Mouse (Mus musculus): ENCODE data around the gene Snai3. TPM values are rescaled to one million over a fixed set of nuclear protein-coding genes. Genes with fewer than 3 reads are reported as not detected.

Gene Snai3
- polyA plus RNA-seq, 1 experiment from 2014 or later: not detected

GRCm38 (mm10) chr8:122452154-122452553, 8.4 kb downstream of the Snai3 start:
- H3K9me3 ChIP-seq: no peaks in the 10 kb centered on the region
- H3K27me3 ChIP-seq: peaks cover 2% of the 10 kb centered on the region; the same call in 1 of the 2 replicates
- H3K4me3 ChIP-seq: no peak overlapping the region
- H3K4me1 ChIP-seq (replicated peaks): no peaks in the 10 kb centered on the region
- no peak overlapping the region for H3K4me2 ChIP-seq
- H3K9ac ChIP-seq: no peak overlapping the region
- ATAC-seq (ENCODE audit: low FRiP score, low read depth): no peak
- WGBS: 88% methylated on average over 10 of the region's 10 CpGs
- H3K36me3 ChIP-seq: no peaks in the 10 kb centered on the region
- H3K27ac ChIP-seq (replicated peaks): no peak overlapping the region

- H3K4me1 ChIP-seq (replicated peaks): no peaks in the 10 kb centered on the region
- no peak for ATAC-seq (ENCODE audit: low FRiP score, low read depth)
- H3K9ac ChIP-seq: no peak overlapping the region
- H3K4me2 ChIP-seq: no peak overlapping the region
- no peak overlapping the region for H3K27ac ChIP-seq (replicated peaks)
- H3K9me3 ChIP-seq: no peaks in the 10 kb centered on the region
- 89% methylated on average over 7 of the region's 7 CpGs for WGBS
- H3K4me3 ChIP-seq: no peak overlapping the region
- no peaks in the 10 kb centered on the region for H3K36me3 ChIP-seq
- H3K27me3 ChIP-seq: 0 out of 2 replicates have a peak, but pooled peaks cover 2% of the 10 kb centered on the region
Observed at GRCm38 (mm10) chr8:122451161-122451703, 9.3 kb downstream of the Snai3 start.

GRCm38 (mm10) chr8:122445203-122445602, 15.3 kb downstream of the Snai3 start:
- H3K9ac ChIP-seq: no peak overlapping the region
- peaks cover 36% of the 10 kb centered on the region for H3K4me1 ChIP-seq (replicated peaks)
- H3K27ac ChIP-seq (replicated peaks): peak overlapping the region; percentile 97
- no peaks in the 10 kb centered on the region for H3K9me3 ChIP-seq
- ATAC-seq (ENCODE audit: low FRiP score, low read depth): no peak
- H3K27me3 ChIP-seq: no peaks in the 10 kb centered on the region
- no peaks in the 10 kb centered on the region for H3K36me3 ChIP-seq
- peak overlapping the region; percentile 64 for H3K4me2 ChIP-seq
- 62% methylated on average over 3 of the region's 3 CpGs for WGBS
- H3K4me3 ChIP-seq: no peak overlapping the region

GRCm38 (mm10) chr8:122444058-122444748, 16.3 kb downstream of the Snai3 start:
- Histone ChIP-seq H3K4me2 (peak overlapping the region; percentile 64), H3K27ac (replicated peaks) (peak overlapping the region; percentile 97), H3K36me3 (no peaks in the 10 kb centered on the region), H3K27me3 (no peaks in the 10 kb centered on the region), H3K9ac (peak overlapping the region; percentile 81), H3K9me3 (no peaks in the 10 kb centered on the region), H3K4me3 (peak overlapping the region; percentile 55), H3K4me1 (replicated peaks) (peaks cover 36% of the 10 kb centered on the region)
- whole genome bisulfite sequencing: 9% methylated on average over 19 of the region's 19 CpGs
- peak; percentile 23; the same call in 1 of the 2 replicates for ATAC-seq (ENCODE audit: low FRiP score, low read depth)

- Histone ChIP-seq H3K4me1 (replicated peaks) (peaks cover 36% of the 10 kb centered on the region), H3K9ac (peak within 1 kb of the TSS; percentile 81), H3K27ac (replicated peaks) (peak within 1 kb of the TSS; percentile 97), H3K4me2 (peak within 1 kb of the TSS; percentile 93), H3K27me3 (no peaks in the 10 kb centered on the region), H3K9me3 (no peaks in the 10 kb centered on the region), H3K36me3 (peaks cover 5% of the 10 kb centered on the region; the same call in 1 of the 2 replicates), H3K4me3 (peak within 1 kb of the TSS; percentile 55)
- WGBS: under 1% methylated on average over 47 of the region's 47 CpGs
- peak; percentile 98 for ATAC-seq (ENCODE audit: low FRiP score, low read depth)
Observed at GRCm38 (mm10) chr8:122443262-122444006, 17.1 kb downstream of the Snai3 start, which contains the start of gene Mvd. Gene Mvd (minus strand): TSS chr8:122443422.

- Histone ChIP-seq H3K4me3 (peak overlapping the region; percentile 55), H3K4me1 (replicated peaks) (peaks cover 36% of the 10 kb centered on the region), H3K27me3 (no peaks in the 10 kb centered on the region), H3K27ac (replicated peaks) (peak overlapping the region; percentile 87), H3K36me3 (peaks cover 10% of the 10 kb centered on the region), H3K9me3 (no peaks in the 10 kb centered on the region), H3K4me2 (peak overlapping the region; percentile 93), H3K9ac (peak overlapping the region; percentile 81)
- WGBS: under 1% methylated on average over 12 of the region's 12 CpGs
- no peak; the same call in 1 of the 2 replicates for ATAC-seq (ENCODE audit: low FRiP score, low read depth)
Observed at GRCm38 (mm10) chr8:122442781-122443180, 17.8 kb downstream of the Snai3 start.

GRCm38 (mm10) chr8:122442356-122442755, 18.2 kb downstream of the Snai3 start:
- H3K27ac ChIP-seq (replicated peaks): peak overlapping the region; percentile 87
- H3K4me2 ChIP-seq: peak overlapping the region; percentile 93
- peaks cover 36% of the 10 kb centered on the region for H3K4me1 ChIP-seq (replicated peaks)
- H3K27me3 ChIP-seq: no peaks in the 10 kb centered on the region
- peak overlapping the region; percentile 55 for H3K4me3 ChIP-seq
- peaks cover 14% of the 10 kb centered on the region for H3K36me3 ChIP-seq
- 15% methylated on average over 7 of the region's 7 CpGs for WGBS
- peak overlapping the region; percentile 81 for H3K9ac ChIP-seq
- H3K9me3 ChIP-seq: no peaks in the 10 kb centered on the region
- no peak for ATAC-seq (ENCODE audit: low FRiP score, low read depth)

- Histone ChIP-seq H3K4me1 (replicated peaks) (peaks cover 36% of the 10 kb centered on the region), H3K9ac (no peak overlapping the region), H3K4me3 (no peak overlapping the region), H3K27me3 (no peaks in the 10 kb centered on the region), H3K27ac (replicated peaks) (no peak overlapping the region), H3K9me3 (no peaks in the 10 kb centered on the region), H3K36me3 (peaks cover 25% of the 10 kb centered on the region), H3K4me2 (no peak overlapping the region)
- no peak for ATAC-seq (ENCODE audit: low FRiP score, low read depth)
- 100% methylated on average over 1 of the region's 1 CpGs for WGBS
Observed at GRCm38 (mm10) chr8:122441326-122441725, 19.2 kb downstream of the Snai3 start.

- no peak overlapping the region for H3K4me3 ChIP-seq
- H3K9ac ChIP-seq: no peak overlapping the region
- H3K27me3 ChIP-seq: no peaks in the 10 kb centered on the region
- no peak overlapping the region for H3K4me2 ChIP-seq
- no peak for ATAC-seq (ENCODE audit: low FRiP score, low read depth)
- H3K4me1 ChIP-seq (replicated peaks): peaks cover 18% of the 10 kb centered on the region
- no peak overlapping the region for H3K27ac ChIP-seq (replicated peaks)
- H3K36me3 ChIP-seq: peaks cover 40% of the 10 kb centered on the region
- no peaks in the 10 kb centered on the region for H3K9me3 ChIP-seq
- WGBS: 90% methylated on average over 16 of the region's 16 CpGs
Observed at GRCm38 (mm10) chr8:122439336-122439735, 21.2 kb downstream of the Snai3 start.

GRCm38 (mm10) chr8:122437708-122438331, 22.7 kb downstream of the Snai3 start:
- Histone ChIP-seq H3K4me1 (replicated peaks) (peaks cover 20% of the 10 kb centered on the region), H3K9me3 (no peaks in the 10 kb centered on the region), H3K4me3 (no peak overlapping the region), H3K4me2 (no peak overlapping the region), H3K9ac (no peak overlapping the region), H3K27me3 (0 out of 2 replicates have a peak, but pooled peaks cover 2% of the 10 kb centered on the region), H3K36me3 (peaks cover 51% of the 10 kb centered on the region), H3K27ac (replicated peaks) (no peak overlapping the region)
- WGBS: 93% methylated on average over 13 of the region's 13 CpGs
- ATAC-seq (ENCODE audit: low FRiP score, low read depth): no peak

GRCm38 (mm10) chr8:122436586-122437125, 23.9 kb downstream of the Snai3 start:
- 83% methylated on average over 20 of the region's 20 CpGs for WGBS
- H3K9ac ChIP-seq: no peak overlapping the region
- peaks cover 19% of the 10 kb centered on the region for H3K4me1 ChIP-seq (replicated peaks)
- ATAC-seq (ENCODE audit: low FRiP score, low read depth): no peak
- H3K4me3 ChIP-seq: no peak overlapping the region
- no peak overlapping the region for H3K27ac ChIP-seq (replicated peaks)
- peaks cover 51% of the 10 kb centered on the region for H3K36me3 ChIP-seq
- H3K9me3 ChIP-seq: no peaks in the 10 kb centered on the region
- no peak overlapping the region for H3K4me2 ChIP-seq
- H3K27me3 ChIP-seq: 0 out of 2 replicates have a peak, but pooled peaks cover 2% of the 10 kb centered on the region
